Mouse (Mus musculus) heart, embryonic 10.5 days (tissue): ENCODE data around the gene Zfp750. TPM values are rescaled to one million over a fixed set of nuclear protein-coding genes. Genes with fewer than 3 reads are reported as not detected.

ENCODE experiments used
- DNase-seq: peaks from one replicate; pipeline ENCODE4 v3.0.0-alpha.2; 2017; ENCODE audit warnings: low spot score
- H3K27ac ChIP-seq: fragments of 300-500 bp; sonication (generic); 2 replicates; pipeline ENCODE4 v1.5.1; 2016; ENCODE audit warnings: mild to moderate bottlenecking
- H3K27me3 ChIP-seq: fragments of 300-500 bp; sonication (generic); 2 replicates; pipeline ENCODE4 v1.6.1; 2016; ENCODE audit warnings: mild to moderate bottlenecking; ENCODE audit not compliant: poor library complexity, insufficient read depth, severe bottlenecking
- H3K36me3 ChIP-seq: fragments of 300-500 bp; sonication (generic); 2 replicates; pipeline ENCODE4 v1.6.1; 2016; ENCODE audit warnings: mild to moderate bottlenecking, moderate library complexity
- H3K4me1 ChIP-seq: fragments of 300-500 bp; sonication (generic); 2 replicates; pipeline ENCODE4 v1.6.1; 2016; ENCODE audit warnings: mild to moderate bottlenecking
- H3K4me3 ChIP-seq: fragments of 300-500 bp; sonication (generic); 2 replicates; pipeline ENCODE4 v1.5.1; 2016; ENCODE audit warnings: mild to moderate bottlenecking, moderate library complexity
- H3K9me3 ChIP-seq: fragments of 300-500 bp; sonication (generic); 2 replicates; pipeline ENCODE4 v1.6.1; 2016; ENCODE audit warnings: mild to moderate bottlenecking, moderate library complexity
- WGBS: fragments of 180-500 bp; shearing (Covaris S2); methylation state at CpG from one replicate; pipeline ENCODE4 v1.1.7; 2016; 5-methylcytosine and 5-hydroxymethylcytosine counted together
- polyA plus RNA-seq: library from polyadenylated mRNA; unstranded; fragments of >200 nt; fragmentation: Nextera tagmentation; extraction: Ambion mirVana; gene quantifications from 2 replicates; pipeline ENCODE4 v1.2.1, GENCODE M21; 2016

Zfp750 gene
- 0.28 and 0.31 TPM in 2 replicates for polyA plus RNA-seq

- H3K4me3 ChIP-seq, result no peak within 1 kb of the TSS
- WGBS, result 41% methylated on average over 10 of the region's 10 CpGs
- H3K9me3 ChIP-seq, result no peaks in the 10 kb centered on the region
- no peak for DNase-seq
- H3K4me1 ChIP-seq, result peaks cover 11% of the 10 kb centered on the region
- no peaks in the 10 kb centered on the region for H3K27me3 ChIP-seq
- H3K36me3 ChIP-seq, result no peaks in the 10 kb centered on the region
- no peak within 1 kb of the TSS for H3K27ac ChIP-seq
Measured at GRCm38 (mm10) chr11:121519131-121519530, at the start of gene Zfp750. Gene Zfp750, minus strand, starts transcription at chr11:121519333.

DNA sequence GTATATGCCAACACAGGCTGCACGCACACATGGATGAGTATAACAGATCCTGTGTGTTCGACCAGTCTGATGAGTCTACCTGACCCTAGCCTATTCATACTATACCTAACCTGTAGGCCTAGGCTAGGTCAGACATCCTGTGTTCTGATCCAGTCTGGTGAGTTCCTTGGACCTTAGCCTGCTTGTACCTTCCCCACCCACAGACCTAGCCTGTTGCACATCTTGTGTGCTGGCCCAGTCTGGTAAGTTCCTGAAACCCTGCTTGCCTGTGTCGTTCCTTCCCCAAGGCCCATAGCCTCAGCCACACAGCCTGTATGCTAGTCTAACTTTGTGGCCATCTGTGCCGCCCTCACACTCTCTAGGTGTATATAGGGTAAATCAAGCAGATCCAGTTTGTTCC, 45.1 kb upstream of the Zfp750 start:
- H3K4me3 ChIP-seq, result no peak overlapping the region
- 89% methylated on average over 4 of the region's 4 CpGs for WGBS
- H3K27me3 ChIP-seq, result no peaks in the 10 kb centered on the region
- H3K27ac ChIP-seq, result no peak overlapping the region
- peaks cover 8% of the 10 kb centered on the region; the same call in 1 of the 2 replicates for H3K36me3 ChIP-seq
- H3K9me3 ChIP-seq, result no peaks in the 10 kb centered on the region
- DNase-seq, result peak; percentile 54
- H3K4me1 ChIP-seq, result no peaks in the 10 kb centered on the region

DNA sequence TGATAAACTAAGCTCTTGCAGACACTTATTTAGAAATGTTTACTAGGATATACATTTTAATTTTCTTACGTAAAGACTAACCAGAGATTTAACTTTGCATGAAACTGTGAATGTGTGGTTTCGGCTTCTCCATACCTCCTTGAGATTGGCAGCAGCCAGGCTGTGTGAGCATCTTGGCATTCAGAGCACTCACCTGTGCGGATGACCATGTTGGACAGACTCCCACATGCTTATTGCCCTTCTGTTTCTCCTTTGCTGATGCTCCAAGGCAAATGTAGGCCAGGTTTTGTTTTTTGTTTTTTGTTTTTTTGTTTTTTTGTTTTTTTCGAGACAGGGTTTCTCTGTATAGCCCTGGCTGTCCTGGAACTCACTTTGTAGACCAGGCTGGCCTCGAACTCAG, 44.2 kb upstream of the Zfp750 start:
- H3K9me3 ChIP-seq, result no peaks in the 10 kb centered on the region
- H3K4me1 ChIP-seq, result no peaks in the 10 kb centered on the region
- whole genome bisulfite sequencing, result 93% methylated on average over 5 of the region's 5 CpGs
- no peak overlapping the region for H3K4me3 ChIP-seq
- peaks cover 8% of the 10 kb centered on the region; the same call in 1 of the 2 replicates for H3K36me3 ChIP-seq
- H3K27me3 ChIP-seq, result no peaks in the 10 kb centered on the region
- no peak overlapping the region for H3K27ac ChIP-seq
- peak; percentile 3 for DNase-seq

GRCm38 (mm10) chr11:121560294-121560663, 41.1 kb upstream of the Zfp750 start:
- DNase-seq, result no peak
- no peaks in the 10 kb centered on the region for H3K4me1 ChIP-seq
- no peaks in the 10 kb centered on the region for H3K27me3 ChIP-seq
- H3K36me3 ChIP-seq, result peaks cover 17% of the 10 kb centered on the region
- WGBS, result 75% methylated on average over 7 of the region's 7 CpGs
- no peak overlapping the region for H3K4me3 ChIP-seq
- H3K9me3 ChIP-seq, result no peaks in the 10 kb centered on the region
- no peak overlapping the region for H3K27ac ChIP-seq

DNA sequence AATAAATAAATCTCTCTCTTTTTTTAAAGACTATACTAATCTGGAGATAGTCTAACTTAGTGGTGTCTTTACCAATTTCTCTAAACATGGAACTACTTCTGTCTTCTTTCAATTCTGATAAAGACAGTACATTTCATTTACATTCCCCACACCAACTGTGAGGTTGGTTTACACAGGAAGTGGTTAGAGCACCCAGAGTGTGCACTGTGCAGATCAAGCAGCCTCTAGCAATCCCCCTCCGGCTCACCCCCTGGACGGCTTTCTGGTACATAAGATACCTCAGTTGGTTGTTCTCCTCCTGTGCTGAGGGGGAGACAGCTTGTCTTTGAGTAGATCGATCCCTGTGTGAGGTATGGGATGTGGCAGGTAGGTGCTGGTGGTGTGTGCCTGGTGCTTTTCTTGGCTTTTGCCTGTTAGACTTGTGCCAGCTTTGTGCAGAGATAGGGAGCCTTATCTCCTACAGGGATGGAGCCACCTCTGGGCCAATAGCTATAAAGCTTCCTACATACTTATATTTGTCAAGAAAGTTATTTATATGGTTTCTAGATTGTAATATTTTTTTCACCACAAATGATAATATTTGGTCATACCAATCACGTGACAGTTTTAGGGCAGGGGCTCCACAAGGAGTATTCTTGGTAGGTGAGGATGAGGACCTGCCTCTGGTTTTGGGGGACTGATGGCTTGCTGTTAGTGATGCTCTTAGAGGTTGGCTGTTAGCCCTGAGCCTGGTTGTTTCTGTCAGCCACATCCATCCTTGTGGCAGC, 40.6 kb upstream of the Zfp750 start:
- DNase-seq, result no peak
- Histone ChIP-seq H3K36me3 (peaks cover 15% of the 10 kb centered on the region), H3K9me3 (no peaks in the 10 kb centered on the region), H3K4me1 (no peaks in the 10 kb centered on the region), H3K4me3 (no peak overlapping the region), H3K27me3 (no peaks in the 10 kb centered on the region), H3K27ac (no peak overlapping the region)
- WGBS, result 82% methylated on average over 4 of the region's 4 CpGs

GRCm38 (mm10) chr11:121558522-121558921, 39.4 kb upstream of the Zfp750 start:
- DNase-seq, result no peak
- H3K27ac ChIP-seq, result no peak overlapping the region
- H3K9me3 ChIP-seq, result no peaks in the 10 kb centered on the region
- H3K27me3 ChIP-seq, result no peaks in the 10 kb centered on the region
- H3K36me3 ChIP-seq, result peaks cover 9% of the 10 kb centered on the region
- H3K4me1 ChIP-seq, result no peaks in the 10 kb centered on the region
- H3K4me3 ChIP-seq, result no peak overlapping the region
- 81% methylated on average over 3 of the region's 3 CpGs for WGBS

DNA sequence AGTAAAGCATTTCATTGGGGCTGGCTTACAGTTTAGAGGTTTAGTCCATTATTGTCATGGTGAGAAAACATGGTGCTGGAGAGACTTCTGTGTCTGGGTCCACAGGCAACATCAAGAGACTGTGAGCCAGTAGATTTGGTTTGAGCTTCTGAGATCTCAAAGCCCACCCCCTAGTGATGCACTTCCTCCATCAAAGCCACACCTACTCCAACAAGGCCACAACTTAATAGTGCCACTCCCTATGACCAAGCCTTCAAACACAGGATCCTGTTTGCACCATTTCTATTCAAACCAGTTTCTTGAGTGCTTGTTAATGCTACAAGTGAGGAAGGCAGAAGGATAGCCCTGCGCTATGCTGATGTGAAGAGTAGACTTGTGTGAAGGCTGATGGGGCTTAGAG, 38.8 kb upstream of the Zfp750 start:
- Histone ChIP-seq H3K9me3 (no peaks in the 10 kb centered on the region), H3K4me3 (no peak overlapping the region), H3K4me1 (no peaks in the 10 kb centered on the region), H3K36me3 (peaks cover 9% of the 10 kb centered on the region), H3K27me3 (no peaks in the 10 kb centered on the region), H3K27ac (no peak overlapping the region)
- WGBS, result 85% methylated on average over 1 of the region's 1 CpGs
- DNase-seq, result no peak

DNA sequence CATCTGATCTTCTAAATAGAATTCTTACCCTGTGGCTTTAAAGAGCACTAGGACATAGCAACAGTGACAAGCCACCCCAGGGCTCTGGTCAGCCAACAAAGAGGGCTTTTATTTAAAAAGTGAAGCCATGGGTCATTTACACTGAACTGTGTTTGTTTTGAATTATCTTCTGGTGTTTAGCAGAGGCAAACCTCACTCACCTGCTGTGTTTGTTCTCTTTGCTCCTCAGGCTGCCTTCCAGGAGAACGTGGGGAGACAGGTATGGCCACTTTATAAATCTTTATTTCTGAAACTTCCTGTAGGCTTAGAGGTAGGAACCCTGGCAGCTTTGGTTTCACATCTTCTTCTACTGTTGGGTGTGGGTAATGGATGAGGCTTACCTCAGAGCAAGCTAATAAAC, 37.6 kb upstream of the Zfp750 start:
- Histone ChIP-seq H3K9me3 (no peaks in the 10 kb centered on the region), H3K4me1 (no peaks in the 10 kb centered on the region), H3K36me3 (peaks cover 9% of the 10 kb centered on the region), H3K27me3 (no peaks in the 10 kb centered on the region), H3K4me3 (no peak overlapping the region), H3K27ac (no peak overlapping the region)
- DNase-seq, result no peak
- WGBS, result 89% methylated on average over 1 of the region's 1 CpGs

DNA sequence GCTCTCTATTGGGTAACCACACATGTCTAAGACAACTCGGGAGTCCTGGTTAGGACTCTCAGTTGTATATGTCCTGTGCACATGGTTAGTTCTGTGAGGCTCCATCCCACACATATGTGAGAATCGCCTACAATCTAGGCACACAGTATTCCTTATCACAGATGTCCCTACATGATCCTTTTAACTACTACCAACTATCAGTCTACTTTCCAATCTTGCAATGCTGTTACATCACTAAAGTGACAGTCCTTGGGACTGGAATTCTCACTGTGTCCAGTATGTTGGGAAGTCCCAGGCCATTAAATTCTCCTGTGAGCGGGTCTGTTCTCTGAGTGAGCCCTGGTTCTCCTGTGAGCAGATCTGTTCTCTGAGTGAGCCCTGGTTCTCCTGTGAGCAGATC, 34.3 kb upstream of the Zfp750 start:
- H3K36me3 ChIP-seq, result peaks cover 12% of the 10 kb centered on the region
- H3K27ac ChIP-seq, result no peak overlapping the region
- 87% methylated on average over 3 of the region's 3 CpGs for WGBS
- no peak for DNase-seq
- peaks cover 14% of the 10 kb centered on the region for H3K4me1 ChIP-seq
- H3K9me3 ChIP-seq, result no peaks in the 10 kb centered on the region
- no peak overlapping the region for H3K4me3 ChIP-seq
- no peaks in the 10 kb centered on the region for H3K27me3 ChIP-seq

- H3K27me3 ChIP-seq, result no peaks in the 10 kb centered on the region
- 87% methylated on average over 7 of the region's 7 CpGs for WGBS
- peaks cover 18% of the 10 kb centered on the region for H3K4me1 ChIP-seq
Measured at GRCm38 (mm10) chr11:121552846-121553457, 33.8 kb upstream of the Zfp750 start.

DNA sequence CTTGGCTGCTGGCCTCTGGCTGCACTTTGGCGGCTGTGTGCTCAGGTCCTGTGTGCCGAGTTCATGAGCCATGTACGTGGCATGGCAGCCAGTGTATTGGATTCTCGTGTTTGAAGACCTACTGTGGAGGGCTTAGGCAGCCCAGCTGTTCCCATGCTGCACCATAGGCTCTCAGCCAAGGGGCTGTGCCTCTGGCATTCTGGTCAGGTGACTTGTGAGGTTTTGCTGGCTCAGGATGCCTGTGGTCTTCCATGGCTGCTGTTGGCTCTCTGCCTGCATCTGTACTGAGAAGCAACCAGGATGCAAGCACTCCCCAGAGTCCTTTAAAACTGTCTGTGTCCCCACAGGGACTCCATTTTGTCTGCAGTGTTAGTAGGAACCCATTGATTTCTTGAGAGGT, 33.0 kb upstream of the Zfp750 start:
- Histone ChIP-seq H3K36me3 (peaks cover 5% of the 10 kb centered on the region), H3K9me3 (no peaks in the 10 kb centered on the region), H3K4me1 (peaks cover 18% of the 10 kb centered on the region), H3K4me3 (no peak overlapping the region), H3K27me3 (no peaks in the 10 kb centered on the region), H3K27ac (no peak overlapping the region)
- 81% methylated on average over 4 of the region's 4 CpGs for WGBS
- peak; percentile 58 for DNase-seq

More at GRCm38 (mm10) chr11:121552846-121553457, 33.8 kb upstream of the Zfp750 start:
- peaks cover 11% of the 10 kb centered on the region for H3K36me3 ChIP-seq
- H3K4me3 ChIP-seq, result no peak overlapping the region
- H3K9me3 ChIP-seq, result no peaks in the 10 kb centered on the region
- no peak for DNase-seq
- no peak overlapping the region for H3K27ac ChIP-seq

GRCm38 (mm10) chr11:121551206-121551799, 32.2 kb upstream of the Zfp750 start:
- WGBS, result 92% methylated on average over 5 of the region's 5 CpGs
- H3K4me3 ChIP-seq, result no peak overlapping the region
- H3K27ac ChIP-seq, result no peak overlapping the region
- no peak for DNase-seq
- H3K9me3 ChIP-seq, result no peaks in the 10 kb centered on the region
- H3K36me3 ChIP-seq, result 0 out of 2 replicates have a peak, but pooled peaks cover 3% of the 10 kb centered on the region
- no peaks in the 10 kb centered on the region for H3K27me3 ChIP-seq
- peaks cover 23% of the 10 kb centered on the region for H3K4me1 ChIP-seq
